ENCODE assay signal across 8 mouse cellular contexts in the genomic region with DNA sequence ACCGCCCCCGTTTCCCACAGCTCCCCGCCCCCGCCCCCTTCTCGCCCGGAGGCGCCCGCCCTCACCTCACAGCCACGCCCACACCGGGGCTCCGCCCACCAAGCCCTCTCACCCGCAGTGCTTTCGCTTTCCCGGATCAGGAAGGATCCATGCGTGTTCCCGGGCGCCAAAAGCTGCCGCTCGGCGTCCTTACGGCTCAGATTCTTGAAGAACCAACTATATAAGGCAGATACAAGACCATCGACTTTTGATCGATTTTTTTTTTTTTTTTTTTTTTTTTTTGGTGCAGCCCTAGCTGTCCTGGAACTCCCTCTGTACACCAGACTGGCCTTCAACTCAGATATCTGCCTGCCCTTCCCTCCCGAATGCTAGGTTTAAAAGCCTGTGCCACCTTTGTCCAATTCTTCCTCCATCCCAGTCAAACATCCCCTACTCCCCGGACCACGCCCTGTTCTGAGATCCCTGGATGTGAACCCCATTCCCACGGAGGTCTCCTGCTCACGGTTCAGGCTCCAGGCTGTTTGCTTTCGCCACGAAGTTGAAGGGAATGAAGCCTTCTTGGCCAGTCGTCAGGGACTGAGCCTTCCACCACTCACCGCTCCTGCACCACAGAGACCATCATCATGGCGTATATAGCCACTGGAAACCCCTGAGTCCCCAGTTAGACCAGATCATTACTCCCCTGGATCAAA. TPM values are rescaled to one million over a fixed set of nuclear protein-coding genes. Genes with fewer than 3 reads are reported as not detected.
A peak's percentile ranks its signal among the peaks of the same experiment; 100 is the strongest.
DNase-seq lines count a peak whose midpoint lies in the region; ATAC-seq lines count a peak whose summit lies in the region.

No protein-coding gene starts in this region.

- H3K9me3 ChIP-seq in forebrain, embryonic 10.5 days, result no peaks in the 10 kb centered on the region
- no peaks in the 10 kb centered on the region for H3K9me3 ChIP-seq in heart, embryonic 15.5 days (replicated peaks)
- no peaks in the 10 kb centered on the region for H3K9me3 ChIP-seq in liver, embryonic 13.5 days (replicated peaks)
- H3K9me3 ChIP-seq in stomach, embryonic 14.5 days (ENCODE audit: control insufficient read depth, low read depth, low read length), result no peaks in the 10 kb centered on the region

- H3K36me3 ChIP-seq in forebrain, embryonic 10.5 days (replicated peaks), result no peaks in the 10 kb centered on the region
- no peaks in the 10 kb centered on the region for H3K36me3 ChIP-seq in heart, embryonic 15.5 days
- H3K36me3 ChIP-seq in liver, embryonic 13.5 days, result no peaks in the 10 kb centered on the region
- H3K36me3 ChIP-seq in stomach, embryonic 14.5 days (ENCODE audit: control insufficient read depth, insufficient read depth, low read length), result no peaks in the 10 kb centered on the region

- peaks cover 18% of the 10 kb centered on the region for H3K27me3 ChIP-seq in forebrain, embryonic 10.5 days (ENCODE audit: poor library complexity, severe bottlenecking)
- H3K27me3 ChIP-seq in heart, embryonic 15.5 days, result no peaks in the 10 kb centered on the region
- peaks cover 32% of the 10 kb centered on the region for H3K27me3 ChIP-seq in liver, embryonic 13.5 days
- H3K27me3 ChIP-seq in stomach, embryonic 14.5 days (ENCODE audit: control insufficient read depth, insufficient read depth, low read length), result no peaks in the 10 kb centered on the region

- peak; percentile 36 for ATAC-seq in CD4-positive, CD25-positive, alpha-beta regulatory T cell, adult 4 months
- ATAC-seq in heart, embryonic 15.5 days (replicated peaks; ENCODE audit: insufficient number of reproducible peaks, insufficient read depth, low FRiP score, low read depth), result peak; percentile 84
- peak; percentile 74 for ATAC-seq in liver, embryonic 13.5 days (ENCODE audit: low read depth)
- peak; percentile 85 for ATAC-seq in stomach, embryonic 14.5 days (ENCODE audit: insufficient number of reproducible peaks, insufficient read depth, low FRiP score, low read depth)

- peak overlapping the region; percentile 86 for H3K27ac ChIP-seq in forebrain, embryonic 10.5 days
- H3K27ac ChIP-seq in heart, embryonic 15.5 days, result peak overlapping the region; percentile 68
- H3K27ac ChIP-seq in liver, embryonic 13.5 days, result peak overlapping the region; percentile 82
- H3K27ac ChIP-seq in stomach, embryonic 14.5 days (ENCODE audit: low read length), result peak overlapping the region; percentile 33; the same call in 1 of the 2 replicates

- H3K9ac ChIP-seq in heart, embryonic 15.5 days, result peak overlapping the region; percentile 59
- peak overlapping the region; percentile 74 for H3K9ac ChIP-seq in liver, embryonic 13.5 days
- peak overlapping the region; percentile 45; the same call in 1 of the 2 replicates for H3K9ac ChIP-seq in stomach, embryonic 14.5 days (replicated peaks; ENCODE audit: low read depth, low read length)

- peaks cover 32% of the 10 kb centered on the region for H3K4me1 ChIP-seq in forebrain, embryonic 10.5 days
- peaks cover 17% of the 10 kb centered on the region for H3K4me1 ChIP-seq in heart, embryonic 15.5 days (replicated peaks)
- peaks cover 38% of the 10 kb centered on the region for H3K4me1 ChIP-seq in liver, embryonic 13.5 days (replicated peaks)
- 0 out of 2 replicates have a peak, but pooled peaks cover 9% of the 10 kb centered on the region for H3K4me1 ChIP-seq in stomach, embryonic 14.5 days (ENCODE audit: control insufficient read depth, insufficient read depth, low read length)

- peak overlapping the region; percentile 62 for H3K4me3 ChIP-seq in forebrain, embryonic 10.5 days
- peak overlapping the region; percentile 58 for H3K4me3 ChIP-seq in heart, embryonic 15.5 days
- peak overlapping the region; percentile 59 for H3K4me3 ChIP-seq in liver, embryonic 13.5 days (replicated peaks)
- peak overlapping the region; percentile 52 for H3K4me3 ChIP-seq in stomach, embryonic 14.5 days (ENCODE audit: low read depth, low read length)

- H3K4me2 ChIP-seq in heart, embryonic 15.5 days, result peak overlapping the region; percentile 81
- peak overlapping the region; percentile 82 for H3K4me2 ChIP-seq in liver, embryonic 13.5 days
- H3K4me2 ChIP-seq in stomach, embryonic 14.5 days (replicated peaks; ENCODE audit: low read depth, low read length), result peak overlapping the region; percentile 87

- WGBS in forebrain, embryonic 10.5 days, result 9% methylated on average over 33 of the region's 33 CpGs
- WGBS in heart, embryonic 15.5 days, result 9% methylated on average over 32 of the region's 33 CpGs
- 6% methylated on average over 33 of the region's 33 CpGs for WGBS in liver, embryonic 13.5 days (ENCODE audit: insufficient replicate concordance)
- WGBS in stomach, embryonic 14.5 days, result 8% methylated on average over 33 of the region's 33 CpGs

- peak; percentile 77 for DNase-seq in c-Kit-positive CD71-positive TER-119-negative erythroid progenitor cells, embryonic 14.5 days (ENCODE audit: low read depth)
- DNase-seq in forebrain, embryonic 10.5 days (ENCODE audit: extremely low spot score, low spot score), result peak; percentile 92
- peak; percentile 96 to 97 for DNase-seq in kidney, postnatal 25 days
- peak; percentile 87 for DNase-seq in liver, embryonic 13.5 days
- DNase-seq in natural killer cell, adult 2 months (ENCODE audit: low spot score in 2 of 2), result peak; percentile 74 to 79

RNA-seq across cellular contexts. Expression of a gene that starts 14.2 kb away (rescaled TPM):
- polyA plus RNA-seq in CD4-positive, CD25-positive, alpha-beta regulatory T cell, adult 4 months (2017; shearing (Covaris generic)), result 100 to 1,000 TPM; 270 to 328 TPM
- polyA plus RNA-seq in forebrain, embryonic 10.5 days (2016; fragmentation: Nextera tagmentation; extraction: Ambion mirVana), result 294 and 319 TPM in 2 replicates
- 99.9 and 134 TPM in 2 replicates for polyA plus RNA-seq in heart, embryonic 15.5 days (2015; fragmentation: Nextera tagmentation; extraction: Ambion mirVana)
- polyA plus RNA-seq in liver, embryonic 13.5 days (2015; fragmentation: Nextera tagmentation; extraction: Ambion mirVana), result 121 and 128 TPM in 2 replicates
- 210 and 217 TPM in 2 replicates for polyA plus RNA-seq in stomach, embryonic 14.5 days (2014; fragmentation: Nextera tagmentation; extraction: Ambion mirVana)

RNA-seq across cellular contexts. Expression of a gene that starts 16.8 kb away (rescaled TPM):
- 1,000 to 10,000 TPM; 1,549 to 2,173 TPM for polyA plus RNA-seq in CD4-positive, CD25-positive, alpha-beta regulatory T cell, adult 4 months (2017; shearing (Covaris generic))
- 13.9 and 15.7 TPM in 2 replicates for polyA plus RNA-seq in forebrain, embryonic 10.5 days (2016; fragmentation: Nextera tagmentation; extraction: Ambion mirVana)
- 6.8 and 62.1 TPM in 2 replicates for polyA plus RNA-seq in heart, embryonic 15.5 days (2015; fragmentation: Nextera tagmentation; extraction: Ambion mirVana)
- 3.5 and 3.8 TPM in 2 replicates for polyA plus RNA-seq in liver, embryonic 13.5 days (2015; fragmentation: Nextera tagmentation; extraction: Ambion mirVana)
- 7.5 and 9.5 TPM in 2 replicates for polyA plus RNA-seq in stomach, embryonic 14.5 days (2014; fragmentation: Nextera tagmentation; extraction: Ambion mirVana)

RNA-seq across cellular contexts. Expression of a gene that starts 21.7 kb away (rescaled TPM):
- polyA plus RNA-seq in CD4-positive, CD25-positive, alpha-beta regulatory T cell, adult 4 months (2017; shearing (Covaris generic)), result under 1 TPM in 1 of 2 experiments, not detected in 1; 0.86 TPM
- polyA plus RNA-seq in forebrain, embryonic 10.5 days (2016; fragmentation: Nextera tagmentation; extraction: Ambion mirVana), result 1.2 TPM in 2 replicates
- polyA plus RNA-seq in heart, embryonic 15.5 days (2015; fragmentation: Nextera tagmentation; extraction: Ambion mirVana), result 4.4 and 5.0 TPM in 2 replicates
- polyA plus RNA-seq in liver, embryonic 13.5 days (2015; fragmentation: Nextera tagmentation; extraction: Ambion mirVana), result 6.6 and 6.9 TPM in 2 replicates
- polyA plus RNA-seq in stomach, embryonic 14.5 days (2014; fragmentation: Nextera tagmentation; extraction: Ambion mirVana), result 2.9 and 3.7 TPM in 2 replicates

RNA-seq across cellular contexts. Expression of a gene that starts 43.3 kb away (rescaled TPM):
- polyA plus RNA-seq in CD4-positive, CD25-positive, alpha-beta regulatory T cell, adult 4 months (2017; shearing (Covaris generic)), result 1 to 10 TPM; 2.3 to 2.6 TPM
- 1,441 and 1,446 TPM in 2 replicates for polyA plus RNA-seq in forebrain, embryonic 10.5 days (2016; fragmentation: Nextera tagmentation; extraction: Ambion mirVana)
- 283 and 352 TPM in 2 replicates for polyA plus RNA-seq in heart, embryonic 15.5 days (2015; fragmentation: Nextera tagmentation; extraction: Ambion mirVana)
- polyA plus RNA-seq in liver, embryonic 13.5 days (2015; fragmentation: Nextera tagmentation; extraction: Ambion mirVana), result 82.7 and 85.9 TPM in 2 replicates
- polyA plus RNA-seq in stomach, embryonic 14.5 days (2014; fragmentation: Nextera tagmentation; extraction: Ambion mirVana), result 616 and 618 TPM in 2 replicates

RNA-seq across cellular contexts. Expression of a gene that starts 43.8 kb away (rescaled TPM):
- 100 to 1,000 TPM; 337 to 353 TPM for polyA plus RNA-seq in CD4-positive, CD25-positive, alpha-beta regulatory T cell, adult 4 months (2017; shearing (Covaris generic))
- polyA plus RNA-seq in forebrain, embryonic 10.5 days (2016; fragmentation: Nextera tagmentation; extraction: Ambion mirVana), result 298 and 315 TPM in 2 replicates
- 151 and 175 TPM in 2 replicates for polyA plus RNA-seq in heart, embryonic 15.5 days (2015; fragmentation: Nextera tagmentation; extraction: Ambion mirVana)
- 211 and 222 TPM in 2 replicates for polyA plus RNA-seq in liver, embryonic 13.5 days (2015; fragmentation: Nextera tagmentation; extraction: Ambion mirVana)
- 316 TPM in 2 replicates for polyA plus RNA-seq in stomach, embryonic 14.5 days (2014; fragmentation: Nextera tagmentation; extraction: Ambion mirVana)

Comparison
In these comparisons a context has a peak if more than half of its experiments do, and no peak if none do; other contexts are left out.
1. Peak in every context shown above with its lines: DNase-seq, ATAC-seq, H3K4me3 ChIP-seq and H3K27ac ChIP-seq.
2. H3K27ac ChIP-seq: peak in every context shown above with its lines; median percentile 86 in forebrain, embryonic 10.5 days; 82 in liver, embryonic 13.5 days; 68 in heart, embryonic 15.5 days; 33 in stomach, embryonic 14.5 days.
3. RNA of a gene that starts 16.8 kb away (polyA plus RNA-seq): 1,549 to 2,173 TPM in CD4-positive, CD25-positive, alpha-beta regulatory T cell, adult 4 months; 13.9 to 15.7 TPM in forebrain, embryonic 10.5 days, 7.5 to 9.5 TPM in stomach, embryonic 14.5 days, 6.8 to 62.1 TPM in heart, embryonic 15.5 days and 3.5 to 3.8 TPM in liver, embryonic 13.5 days; every median in the first group is over 10 times any median in the second.